Mouse (Mus musculus) CH12.LX (cell line): Measurements from ENCODE around the gene Pex19. TPM values are rescaled to one million over a fixed set of nuclear protein-coding genes. Genes with fewer than 3 reads are reported as not detected.

Source experiments
- DNase-seq: peaks from one replicate; pipeline ENCODE4 v3.0.0-alpha.2; 2013; ENCODE audit errors: extremely low read depth
- H3K27ac ChIP-seq: 2 replicates; pipeline ENCODE4 v1.5.1; 2012; ENCODE audit warnings: low read depth, mild to moderate bottlenecking, control low read depth, moderate library complexity; ENCODE audit not compliant: insufficient read depth
- H3K27me3 ChIP-seq: replicated peaks from 2 replicates; pipeline ENCODE3; 2012; ENCODE audit warnings: inconsistent platforms
- H3K36me3 ChIP-seq, 2 experiments: replicated peaks in 1 of 2; 2 replicates each; pipeline versions ENCODE3 to v1.6.1; 2012; ENCODE audit warnings: inconsistent platforms in 1 of 2, low read length in 1 of 2, mild to moderate bottlenecking in 1 of 2, mixed read lengths in 1 of 2, moderate library complexity in 1 of 2; ENCODE audit not compliant: control insufficient read depth in 1 of 2, insufficient read depth in 1 of 2
- H3K4me1 ChIP-seq, 2 experiments: 2 replicates each; pipeline ENCODE4 v1.6.1; 2012; ENCODE audit warnings: inconsistent platforms in 1 of 2, moderate library complexity in 1 of 2; ENCODE audit not compliant: insufficient read depth in 2 of 2, control insufficient read depth in 1 of 2
- H3K4me2 ChIP-seq: 2 replicates; pipeline ENCODE4 v1.6.1; 2012; ENCODE audit warnings: low read depth, mild to moderate bottlenecking, control low read depth; ENCODE audit not compliant: poor library complexity, insufficient read depth, severe bottlenecking
- H3K4me3 ChIP-seq, 3 experiments: fragments of 150-350 bp in 1 of 3; sonication (generic) in 1 of 3; replicated peaks in 1 of 3; 2 replicates each; pipeline versions ENCODE3 to v1.5.1; 2011 to 2012; ENCODE audit warnings: low read depth in 2 of 3, low read length in 2 of 3, mild to moderate bottlenecking in 2 of 3, moderate library complexity in 2 of 3, control low read depth in 1 of 3, improper control_type of control experiment in 1 of 3, inconsistent platforms in 1 of 3, mixed read lengths in 1 of 3; ENCODE audit not compliant: poor library complexity in 1 of 3
- H3K79me2 ChIP-seq: replicated peaks from 2 replicates; pipeline ENCODE4 v1.6.1; 2012; ENCODE audit warnings: mild to moderate bottlenecking, moderate library complexity; ENCODE audit not compliant: control insufficient read depth, poor library complexity, insufficient read depth, severe bottlenecking; ENCODE audit errors: extremely low read depth
- H3K9ac ChIP-seq: 2 replicates; pipeline ENCODE4 v1.6.1; 2012; ENCODE audit warnings: low read depth, mild to moderate bottlenecking, control low read depth, moderate library complexity; ENCODE audit not compliant: insufficient read depth
- H3K9me3 ChIP-seq: replicated peaks from 2 replicates; pipeline ENCODE3; 2012; ENCODE audit warnings: low read length, inconsistent platforms, mixed read lengths
- CHD1 ChIP-seq: IDR thresholded peaks from 2 replicates; pipeline ENCODE4 v1.6.1; 2012; ENCODE audit warnings: low read depth, low read length, improper control_type of control experiment, inconsistent platforms
- CTCF ChIP-seq, 2 experiments: IDR thresholded peaks in 1 of 2; conservative IDR thresholded peaks in 1 of 2; 2 replicates each; pipeline ENCODE4 v1.5.1; 2011 to 2012; ENCODE audit warnings: low read depth in 2 of 2, low read length in 2 of 2, improper control_type of control experiment in 1 of 2, inconsistent platforms in 1 of 2, mild to moderate bottlenecking in 1 of 2, moderate library complexity in 1 of 2
- E2F4 ChIP-seq: IDR thresholded peaks from 2 replicates; pipeline ENCODE4 v1.6.1; 2011; ENCODE audit warnings: low read depth, low read length, improper control_type of control experiment; ENCODE audit not compliant: insufficient replicate concordance
- ELF1 ChIP-seq: IDR thresholded peaks from 2 replicates; pipeline ENCODE4 v1.6.1; 2014; ENCODE audit warnings: low read depth, mild to moderate bottlenecking, inconsistent platforms, low read length, improper control_type of control experiment
- EP300 ChIP-seq: IDR thresholded peaks from 2 replicates; pipeline ENCODE4 v1.6.1; 2011; ENCODE audit warnings: low read length, improper control_type of control experiment
- GABPA ChIP-seq: IDR thresholded peaks from 2 replicates; pipeline ENCODE4 v1.6.1; 2012; ENCODE audit warnings: low read depth, low read length, improper control_type of control experiment, inconsistent platforms; ENCODE audit not compliant: insufficient replicate concordance
- HCFC1 ChIP-seq: IDR thresholded peaks from 2 replicates; pipeline ENCODE4 v1.6.1; 2012; ENCODE audit warnings: low read depth, mild to moderate bottlenecking, inconsistent platforms, low read length, improper control_type of control experiment
- JUN ChIP-seq: IDR thresholded peaks from 2 replicates; pipeline ENCODE4 v1.6.1; 2011; ENCODE audit warnings: low read depth, mild to moderate bottlenecking, low read length, improper control_type of control experiment, moderate library complexity; ENCODE audit not compliant: insufficient read depth
- JUND ChIP-seq: conservative IDR thresholded peaks from 2 replicates; pipeline ENCODE4 v1.6.1; 2011; ENCODE audit warnings: low read depth, low read length, improper control_type of control experiment
- KAT2A ChIP-seq: IDR thresholded peaks from 2 replicates; pipeline ENCODE4 v1.6.1; 2012; ENCODE audit warnings: low read length, improper control_type of control experiment, inconsistent platforms; ENCODE audit not compliant: insufficient replicate concordance
- MAFK ChIP-seq: IDR thresholded peaks from 2 replicates; pipeline ENCODE4 v1.6.1; 2011; ENCODE audit warnings: low read length, improper control_type of control experiment; ENCODE audit not compliant: insufficient replicate concordance
- MAZ ChIP-seq: IDR thresholded peaks from 2 replicates; pipeline ENCODE4 v1.6.1; 2012; ENCODE audit warnings: low read depth, mild to moderate bottlenecking, inconsistent platforms, low read length, improper control_type of control experiment, moderate library complexity
- MEF2A ChIP-seq: IDR thresholded peaks from 2 replicates; pipeline ENCODE4 v1.6.1; 2014; ENCODE audit warnings: low read depth, mild to moderate bottlenecking, inconsistent platforms, low read length, improper control_type of control experiment, borderline replicate concordance
- MXI1 ChIP-seq: IDR thresholded peaks from 2 replicates; pipeline ENCODE4 v1.6.1; 2011; ENCODE audit warnings: mild to moderate bottlenecking, low read depth, low read length, improper control_type of control experiment
- MYC ChIP-seq: IDR thresholded peaks from 2 replicates; pipeline ENCODE4 v1.6.1; 2011; ENCODE audit warnings: low read depth, mild to moderate bottlenecking, improper control_type of control experiment, low read length
- NELFE ChIP-seq: IDR thresholded peaks from 2 replicates; pipeline ENCODE4 v1.6.1; 2011; ENCODE audit warnings: low read depth, low read length, improper control_type of control experiment
- NRF1 ChIP-seq: IDR thresholded peaks from 2 replicates; pipeline ENCODE4 v1.6.1; 2014; ENCODE audit warnings: low read depth, mild to moderate bottlenecking, inconsistent platforms, low read length, improper control_type of control experiment, moderate library complexity
- PAX5 ChIP-seq: IDR thresholded peaks from 2 replicates; pipeline ENCODE4 v1.6.1; 2012; ENCODE audit warnings: low read length, inconsistent platforms, mixed read lengths
- POLR2A ChIP-seq: IDR thresholded peaks from 2 replicates; pipeline ENCODE4 v1.6.1; 2011; ENCODE audit warnings: low read depth, mild to moderate bottlenecking, improper control_type of control experiment, low read length
- POLR2AphosphoS2 ChIP-seq: IDR thresholded peaks from 2 replicates; pipeline ENCODE4 v1.6.1; 2011; ENCODE audit warnings: low read depth, low read length, improper control_type of control experiment
- RAD21 ChIP-seq: IDR thresholded peaks from 2 replicates; pipeline ENCODE4 v1.6.1; 2011; ENCODE audit warnings: low read depth, mild to moderate bottlenecking, low read length, improper control_type of control experiment, moderate library complexity
- RCOR1 ChIP-seq: conservative IDR thresholded peaks from 2 replicates; pipeline ENCODE4 v1.6.1; 2012; ENCODE audit warnings: low read depth, mild to moderate bottlenecking, inconsistent platforms, low read length, improper control_type of control experiment
- SIN3A ChIP-seq: IDR thresholded peaks from 2 replicates; pipeline ENCODE4 v1.6.1; 2012; ENCODE audit warnings: low read length, improper control_type of control experiment, inconsistent platforms
- SMC3 ChIP-seq: IDR thresholded peaks from 2 replicates; pipeline ENCODE4 v1.6.1; 2011; ENCODE audit warnings: low read depth, low read length, improper control_type of control experiment
- TCF12 ChIP-seq: IDR thresholded peaks from 2 replicates; pipeline ENCODE4 v1.6.1; 2014; ENCODE audit warnings: low read depth, mild to moderate bottlenecking, inconsistent platforms, low read length, improper control_type of control experiment
- UBTF ChIP-seq: IDR thresholded peaks from 2 replicates; pipeline ENCODE4 v1.6.1; 2012; ENCODE audit warnings: low read depth, mild to moderate bottlenecking, inconsistent platforms, low read length, improper control_type of control experiment, moderate library complexity
- USF1 ChIP-seq: IDR thresholded peaks from 2 replicates; pipeline ENCODE4 v1.6.1; 2014; ENCODE audit warnings: low read depth, mild to moderate bottlenecking, inconsistent platforms, low read length, improper control_type of control experiment
- USF2 ChIP-seq: conservative IDR thresholded peaks from 2 replicates; pipeline ENCODE4 v1.6.1; 2011; ENCODE audit warnings: low read depth, low read length, improper control_type of control experiment
- ZC3H11A ChIP-seq: IDR thresholded peaks from 2 replicates; pipeline ENCODE4 v1.6.1; 2012; ENCODE audit warnings: low read depth, mild to moderate bottlenecking, inconsistent platforms, low read length, improper control_type of control experiment
- ZKSCAN1 ChIP-seq: IDR thresholded peaks from 2 replicates; pipeline ENCODE4 v1.6.1; 2012; ENCODE audit warnings: low read depth, inconsistent platforms, low read length, improper control_type of control experiment, borderline replicate concordance
- ZMIZ1 ChIP-seq: IDR thresholded peaks from 2 replicates; pipeline ENCODE4 v1.6.1; 2012; ENCODE audit warnings: low read depth, mild to moderate bottlenecking, inconsistent platforms, low read length, improper control_type of control experiment
- ZNF384 ChIP-seq: IDR thresholded peaks from 2 replicates; pipeline ENCODE4 v1.6.1; 2012; ENCODE audit warnings: low read depth, low read length, improper control_type of control experiment, inconsistent platforms
- dilution Hi-C: fragments of 300-500 bp; cut with MboI; formaldehyde crosslinking; loops from 2 replicates; pipeline ENCODE4 v1.14.3; 2020; ENCODE audit warnings: low sequenced_read_pairs; ENCODE audit not compliant: extremely low pct_unique_long_range_greater_than_20kb, extremely low pct_ligation_motif_present
- in situ Hi-C: fragments of 300-500 bp; cut with MboI; formaldehyde crosslinking; loops from 3 replicates; pipeline ENCODE4 v1.14.3; 2019; ENCODE audit warnings: low sequenced_read_pairs, low pct_ligation_motif_present, low pct_unique_long_range_greater_than_20kb, mixed read lengths
- polyA plus RNA-seq: library from polyadenylated mRNA; unstranded; fragments of >175 nt; gene quantifications from 2 replicates; pipeline ENCODE4 v1.2.1, GENCODE M21; 2012; ENCODE audit warnings: low read depth; ENCODE audit not compliant: insufficient read length
- total RNA-seq, 2 experiments: library from RNA; depleted of rRNA; stranded (reverse); fragments of 300-350 nt in 1 of 2; fragments of >200 nt in 1 of 2; gene quantifications; 2 replicates each; pipeline ENCODE4 v1.2.3; 2012 to 2014

The Pex19 gene
- total and polyA plus RNA-seq, 3 experiments: 43.5 to 58.2 (median 53.6) TPM

- no peak overlapping the region for H3K27ac ChIP-seq
- dilution Hi-C loops: no loop called here
- H3K4me1 ChIP-seq: peaks cover 0 to 6% of the 10 kb centered on the region in 2 experiments; a peak in 2 of 4 replicates
- no peak overlapping the region for H3K4me3 ChIP-seq
- H3K36me3 ChIP-seq: no peaks in the 10 kb centered on the region
- no peak overlapping the region for H3K9ac ChIP-seq
- H3K4me2 ChIP-seq: no peak overlapping the region
- no peaks in the 10 kb centered on the region for H3K27me3 ChIP-seq
- no peak for TF ChIP-seq USF2
- TF ChIP-seq POLR2A: no peak
- no peak for TF ChIP-seq ZKSCAN1
- TF ChIP-seq USF1: no peak
- TF ChIP-seq SIN3A: no peak
- TF ChIP-seq UBTF: no peak
- no peak for TF ChIP-seq JUN
- no peak for TF ChIP-seq HCFC1
- TF ChIP-seq E2F4: no peak
- no peak for TF ChIP-seq EP300
- no peak for TF ChIP-seq ZNF384
- TF ChIP-seq SMC3: no peak
- TF ChIP-seq MYC: no peak
- TF ChIP-seq MAFK: no peak
- in situ Hi-C loops: no loop called here
- H3K9me3 ChIP-seq: no peaks in the 10 kb centered on the region
- H3K79me2 ChIP-seq: no peaks in the 10 kb centered on the region
- no peak for DNase-seq
These were observed 15.0 kb downstream of the Pex19 start for GRCm38 (mm10) chr1:172141529-172141928.

GRCm38 (mm10) chr1:172143570-172143969 lies 17.0 kb downstream of the Pex19 start:
- H3K27me3 ChIP-seq: no peaks in the 10 kb centered on the region
- in situ Hi-C loops: no loop called here

More at GRCm38 (mm10) chr1:172143570-172143969, 17.0 kb downstream of the Pex19 start:
- Histone ChIP-seq H3K9ac (no peak overlapping the region), H3K79me2 (peaks cover 5% of the 10 kb centered on the region; the same call in 1 of the 2 replicates), H3K4me2 (no peak overlapping the region), H3K36me3 (no peaks in the 10 kb centered on the region), H3K9me3 (no peaks in the 10 kb centered on the region), H3K4me1 (peaks cover 2 to 13% of the 10 kb centered on the region in 2 experiments; a peak in 3 of 4 replicates)
- dilution Hi-C loops: no loop called here
- TF ChIP-seq JUN (no peak), GABPA (no peak), MAZ (no peak), USF2 (no peak), CHD1 (no peak), KAT2A (no peak), POLR2AphosphoS2 (no peak), ZNF384 (peak; percentile 18; the same call in 1 of the 2 replicates), CTCF (conservative IDR thresholded peaks at IDR 0.05 in 1 of 2, IDR thresholded peaks at IDR 0.05 in 1 of 2; ENCODE audit: low read depth in 2 of 2, low read length in 2 of 2) (peak; percentile 41 to 85; a peak in 3 of 4 replicates), MAFK (no peak), RCOR1 (no peak), ELF1 (no peak; the same call in 1 of the 2 replicates), ZC3H11A (peak; percentile 34; the same call in 1 of the 2 replicates), MXI1 (no peak), NELFE (no peak), POLR2A (no peak), ZMIZ1 (no peak), RAD21 (peak; percentile 73), NRF1 (no peak), MEF2A (0 out of 2 replicates have a peak, but pooled peaks have one; percentile 26), JUND (no peak), PAX5 (no peak), TCF12 (no peak), SMC3 (peak; percentile 84), SIN3A (no peak)
- TF ChIP-seq, all 38 proteins: peak for 6
- H3K4me3 ChIP-seq: no peak overlapping the region
- peak; percentile 76 for DNase-seq
- no peak overlapping the region for H3K27ac ChIP-seq
